Mouse (Mus musculus) granulocyte monocyte progenitor cell, adult 5-6 weeks (primary cell): ENCODE results near the gene Olfr1344. TPM values are rescaled to one million over a fixed set of nuclear protein-coding genes. Genes with fewer than 3 reads are reported as not detected.
"Not testable (repeated sequence)": the region's sequence is repeated elsewhere in the genome, so short reads cannot be mapped to it uniquely, and the experiment has no call there.

Experiments used
- ATAC-seq: replicated peaks from 2 replicates; pipeline ENCODE4 v1.8.0; 2016; ENCODE audit warnings: mild to moderate bottlenecking, moderate TSS enrichment, inconsistent platforms; ENCODE audit not compliant: poor library complexity, severe bottlenecking
- total RNA-seq, 2 experiments: library from RNA; stranded (forward) in 1 of 2; stranded (reverse) in 1 of 2; fragments of 200-712, 200-1000 nt in 1 of 2; fragments of >200 nt in 1 of 2; fragmentation: Nextera tagmentation in 1 of 2; gene quantifications; 2 replicates each; pipeline ENCODE4 v1.2.3; 2014 to 2017

The Olfr1344 gene
- total RNA-seq (2014; fragmentation: Nextera tagmentation) (not detected in 2 replicates), total RNA-seq (2017) (not detected in 2 replicates)

- ATAC-seq, result no peak
These were observed at the start of gene Olfr1344 for GRCm38 (mm10) chr7:6438388-6438787. Gene Olfr1344 (plus strand): TSS chr7:6438688.

- ATAC-seq, result peak; percentile 67
These were observed 49.5 kb upstream of the Olfr1344 start for GRCm38 (mm10) chr7:6388971-6389370.

- peak; percentile 35; the same call in 1 of the 2 replicates for ATAC-seq
These were observed 49.0 kb upstream of the Olfr1344 start for GRCm38 (mm10) chr7:6389449-6389848.

DNA sequence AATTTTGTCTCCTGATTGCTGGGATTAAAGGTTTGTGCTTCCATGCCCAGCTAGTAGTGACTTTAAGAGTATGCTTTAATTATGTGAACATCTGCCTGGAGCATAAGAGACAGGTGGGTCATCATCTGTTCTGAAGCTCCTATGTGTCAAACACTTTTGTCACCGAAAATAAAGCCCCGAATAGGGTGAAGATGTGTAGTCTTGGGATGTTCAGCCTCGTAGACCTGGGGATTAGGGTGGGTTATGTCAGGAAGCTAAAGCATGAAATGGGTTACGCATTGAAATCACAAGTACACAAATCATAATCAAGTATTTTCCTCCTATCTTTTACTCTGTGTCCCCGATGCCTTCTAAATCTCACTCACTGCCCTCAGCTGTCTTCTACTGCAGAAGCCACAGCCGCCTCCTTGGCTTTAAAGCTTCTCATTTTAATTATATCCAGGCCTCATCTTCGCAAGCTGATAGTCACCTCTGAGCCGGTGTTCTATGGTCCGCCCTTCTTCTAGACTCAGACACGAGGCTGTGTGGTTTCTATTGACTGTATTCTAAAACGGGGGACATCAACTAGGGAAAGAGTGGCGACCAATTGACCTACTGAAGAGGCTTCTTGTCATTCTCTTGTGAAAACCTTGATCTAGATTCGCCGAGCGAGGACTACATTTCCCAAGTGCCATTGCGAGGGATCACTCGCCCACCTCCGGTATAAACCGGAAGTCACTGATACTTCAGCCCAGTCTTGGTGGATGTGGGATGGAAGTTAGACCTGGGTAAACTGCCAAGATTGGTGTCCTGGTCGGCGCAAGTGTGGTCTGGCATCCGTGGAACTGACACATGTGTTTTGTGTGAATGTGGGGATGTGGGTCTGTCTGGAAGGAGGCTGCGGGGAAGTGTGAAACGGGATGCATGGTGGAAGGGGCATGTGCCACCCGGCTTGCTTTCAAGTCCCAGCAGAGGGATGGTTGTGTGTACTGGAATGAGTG lies 40.2 kb upstream of the Olfr1344 start, which contains the start of gene Smim17:
TSS of gene Smim17 (plus strand) at position 720 of the 980 bp plus-strand sequence.
- peak; percentile 99 for ATAC-seq

DNA sequence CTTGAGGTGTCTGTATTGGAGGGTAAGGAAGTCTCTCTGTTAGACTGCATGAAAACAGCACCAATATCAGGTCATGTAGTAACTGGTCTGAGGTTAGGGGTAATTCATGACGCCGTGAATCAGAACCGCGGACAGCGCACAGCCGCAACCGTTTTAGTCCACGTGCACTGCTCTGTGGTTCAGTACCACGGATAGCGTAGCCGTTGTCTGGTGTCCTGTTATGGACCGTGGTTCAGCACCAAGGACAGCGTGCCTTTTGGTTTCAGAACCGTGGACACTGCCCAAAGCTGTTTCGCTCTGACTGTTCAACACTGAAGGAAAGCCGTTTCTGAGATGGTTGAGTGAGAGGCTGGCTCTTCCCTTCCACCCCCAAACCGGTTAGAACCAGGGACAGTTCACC lies 28.4 kb upstream of the Olfr1344 start, which contains the start of gene Gm20715:
TSS of gene Gm20715 (plus strand) at position 235 of the 400 bp plus-strand sequence.
- ATAC-seq, result peak; percentile 100

DNA sequence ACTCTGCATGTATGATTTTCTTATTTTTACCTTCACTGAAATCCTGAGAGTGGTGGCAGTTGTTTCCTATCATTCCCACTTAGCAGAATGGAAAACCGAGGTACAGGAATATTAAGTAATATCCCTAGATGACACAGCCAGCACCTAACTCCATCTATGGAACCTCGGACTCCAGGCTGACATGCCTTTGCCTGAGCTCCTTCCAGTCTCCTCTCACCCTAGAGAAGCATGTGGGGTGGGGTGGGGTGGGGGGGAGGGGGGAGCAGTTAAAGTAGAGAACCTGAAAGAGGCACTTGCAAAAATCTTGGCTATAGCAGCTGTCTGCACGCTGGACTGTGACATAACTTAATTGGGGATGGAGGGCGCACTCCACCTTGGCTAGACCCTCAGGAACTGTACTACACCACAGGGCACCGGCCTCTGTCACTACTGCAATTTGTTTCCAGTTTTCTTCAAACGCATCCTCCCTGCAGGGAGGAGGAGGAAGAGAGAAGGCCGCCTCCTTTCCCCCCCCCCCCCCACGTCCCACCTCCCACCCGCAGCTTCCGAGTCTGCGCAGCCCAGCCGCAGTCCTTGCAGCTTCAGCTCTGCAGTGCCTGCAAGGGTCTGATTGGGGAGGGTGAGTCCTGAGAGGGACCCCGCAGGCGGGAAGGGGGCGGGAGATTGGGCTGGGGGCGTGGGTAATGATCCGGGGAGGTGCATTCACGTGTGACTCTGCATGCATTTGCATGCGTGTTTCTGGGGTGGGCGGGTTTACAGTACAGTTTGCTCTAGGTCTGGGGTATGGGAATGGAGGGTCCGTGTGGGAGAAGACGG lies 23.7 kb upstream of the Olfr1344 start:
- ATAC-seq, result no peak

GRCm38 (mm10) chr7:6415442-6415787 lies 23.1 kb upstream of the Olfr1344 start:
- ATAC-seq, result no peak

- ATAC-seq, result no peak
These were observed 18.6 kb upstream of the Olfr1344 start for GRCm38 (mm10) chr7:6419894-6420293.

GRCm38 (mm10) chr7:6429381-6429780 lies 9.1 kb upstream of the Olfr1344 start:
- no peak for ATAC-seq

DNA sequence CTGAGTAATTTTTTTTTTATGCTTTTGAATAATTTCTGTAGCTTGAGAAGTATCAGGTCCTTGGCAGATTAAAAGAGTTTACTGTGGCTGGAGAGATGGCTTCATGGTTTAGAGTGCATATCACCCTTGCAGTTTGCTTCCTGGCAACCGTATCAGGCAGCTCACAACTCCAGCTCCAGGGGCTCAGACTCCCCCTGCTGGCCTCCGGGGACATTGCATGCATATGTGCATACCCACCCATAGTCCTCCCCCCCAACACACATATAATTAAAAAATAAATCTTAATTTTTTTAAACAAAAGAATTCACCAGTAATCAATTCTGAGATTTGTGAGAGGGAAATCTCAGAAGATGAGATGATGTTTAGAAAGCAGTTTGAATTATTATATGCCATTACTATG lies 8.1 kb upstream of the Olfr1344 start:
- peak; percentile 86 for ATAC-seq

DNA sequence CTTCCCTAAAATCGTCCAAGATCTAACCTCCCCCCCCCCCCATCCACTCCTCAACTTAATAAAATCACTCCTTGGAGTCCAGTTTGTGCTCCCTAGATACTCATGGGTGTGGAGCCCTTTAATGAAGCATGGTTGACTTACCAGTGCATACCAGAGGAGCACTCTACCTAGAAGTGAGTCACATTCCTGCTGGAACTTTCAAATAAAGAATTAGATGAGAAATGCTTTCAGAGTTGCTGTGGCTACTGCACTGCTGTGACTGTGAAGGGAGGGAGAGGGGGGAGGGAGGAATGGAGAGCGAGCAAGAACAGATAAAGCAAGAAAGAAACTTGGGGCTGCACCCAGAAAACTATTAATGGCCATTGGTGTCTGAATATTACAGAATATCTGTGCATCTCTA lies 2.7 kb downstream of the Olfr1344 start:
- no peak for ATAC-seq

GRCm38 (mm10) chr7:6447771-6448170 lies 9.3 kb downstream of the Olfr1344 start:
- ATAC-seq, result no peak

GRCm38 (mm10) chr7:6455868-6456267 lies 17.4 kb downstream of the Olfr1344 start, which contains the start of gene Olfr1336:
Gene Olfr1336 (plus strand): TSS chr7:6456168.
- ATAC-seq, result no peak

- no peak for ATAC-seq
These were observed 17.9 kb downstream of the Olfr1344 start for GRCm38 (mm10) chr7:6456399-6456798.

DNA sequence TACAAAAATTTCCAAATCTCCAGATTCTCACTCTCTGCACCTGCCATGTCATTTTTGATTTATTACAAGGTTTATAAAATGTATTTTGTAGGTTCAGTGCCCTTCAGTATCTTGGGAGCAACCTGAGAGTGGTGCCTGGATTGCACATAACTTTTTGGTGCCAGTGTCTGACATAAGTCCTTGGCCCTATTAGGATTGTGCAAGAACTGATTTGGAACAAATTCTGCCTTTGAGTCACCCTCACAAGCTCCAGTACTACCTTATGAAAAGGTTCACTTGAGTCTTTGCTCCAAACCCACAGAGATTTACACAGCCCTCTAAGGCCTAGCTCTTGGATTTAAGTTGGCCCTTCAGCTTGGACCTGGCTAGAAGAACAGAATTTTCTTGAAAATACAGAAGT lies 28.5 kb downstream of the Olfr1344 start, which contains the start of gene Olfr1346:
TSS of gene Olfr1346 (plus strand) at position 151 of the 400 bp plus-strand sequence.
- no peak for ATAC-seq

DNA sequence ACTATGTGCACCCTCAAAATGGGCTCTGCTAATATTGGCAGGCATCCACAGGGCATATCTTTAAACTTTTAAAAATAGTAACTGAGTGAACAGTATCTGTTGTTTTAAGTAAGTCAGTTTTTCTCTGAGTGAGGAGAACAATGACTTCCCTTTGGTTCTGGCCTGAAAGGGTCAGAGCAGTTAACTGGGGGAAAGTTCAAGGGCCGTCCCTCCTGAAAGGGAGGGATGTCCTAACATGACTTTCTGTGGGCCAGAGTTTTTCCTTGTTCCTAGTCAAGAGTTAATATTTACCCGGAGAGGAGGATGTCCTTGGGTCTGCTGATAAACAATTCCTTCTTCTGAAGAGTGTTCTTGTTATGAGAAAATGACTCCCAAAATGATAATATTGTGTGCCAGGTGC lies 39.1 kb downstream of the Olfr1344 start:
- ATAC-seq, result not testable (repeated sequence)

DNA sequence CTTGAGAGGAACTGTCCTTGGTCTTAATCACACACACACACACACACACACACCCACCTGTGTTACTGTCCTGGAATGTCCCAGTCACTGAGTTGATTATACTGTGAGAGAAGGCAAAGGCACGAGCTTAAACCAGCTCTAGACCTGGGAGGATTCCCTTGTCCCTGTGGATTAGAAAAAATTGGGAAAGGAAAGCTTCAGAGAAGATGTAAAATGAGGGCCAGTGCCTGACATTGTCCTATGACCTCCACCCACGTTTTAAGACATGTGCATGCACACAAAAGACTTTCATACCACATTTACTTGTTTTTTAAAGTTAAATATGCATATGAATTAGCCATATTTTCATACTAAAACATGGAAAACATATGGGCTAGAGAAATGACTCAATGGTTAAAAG lies 48.4 kb downstream of the Olfr1344 start, which contains the start of gene Olfr5:
TSS of gene Olfr5 (minus strand) at position 101 of the 400 bp plus-strand sequence.
- ATAC-seq, result no peak
